Mouse (Mus musculus): ENCODE measurements at regions not wholly inside any gene's neighbourhood (a gene's known extent, or its start where the extent isn't known, plus 50 kb on each side); places are given as distances from the start of the nearest gene placed in this dataset.

DNA sequence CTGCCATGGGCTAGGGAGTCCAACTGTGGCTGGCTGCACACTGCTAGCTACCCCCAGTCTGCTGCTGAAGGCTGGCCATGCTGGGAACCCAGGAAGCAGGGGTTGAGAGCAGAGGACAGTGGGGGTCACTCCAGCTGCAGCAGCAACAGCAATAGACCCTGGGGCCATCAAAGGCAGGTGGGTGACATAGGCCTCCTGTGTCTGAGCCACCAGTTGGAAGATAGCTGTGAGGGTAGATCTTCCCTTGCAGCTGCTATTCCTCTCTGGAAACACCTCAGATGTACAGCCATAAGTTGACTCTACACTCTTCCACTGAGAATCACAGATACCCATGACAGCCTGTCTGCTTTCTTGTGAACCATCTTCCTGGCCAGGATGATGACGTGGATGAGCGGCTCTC, 548.5 kb downstream of the Zfp704 start:
- no peak for TF ChIP-seq POLR2A (IDR thresholded peaks at IDR 0.05; ENCODE audit: borderline replicate concordance, extremely low read depth, low read depth, low read length)
- no peak for TF ChIP-seq CTCF (IDR thresholded peaks at IDR 0.05; ENCODE audit: insufficient read depth, low read length)
